Mouse (Mus musculus) brain, embryonic 14.5 days (tissue): ENCODE data around the gene Myom3. TPM values are rescaled to one million over a fixed set of nuclear protein-coding genes. Genes with fewer than 3 reads are reported as not detected.
A peak's percentile ranks its signal among the peaks of the same experiment; 100 is the strongest.

ENCODE experiments used
- DNase-seq: peaks from one replicate; pipeline ENCODE4 v3.0.0-alpha.2; 2011; ENCODE audit warnings: low read depth
- CTCF ChIP-seq: fragments of 200-500 bp; IDR thresholded peaks from 2 replicates; pipeline ENCODE4 v1.5.1; 2012; ENCODE audit warnings: inconsistent platforms, mild to moderate bottlenecking, moderate library complexity, borderline replicate concordance; ENCODE audit not compliant: insufficient read depth, insufficient read length; ENCODE audit errors: extremely low read depth
- POLR2A ChIP-seq: fragments of 200-500 bp; IDR thresholded peaks from 2 replicates; pipeline ENCODE4 v1.6.1; 2012; ENCODE audit warnings: mild to moderate bottlenecking, inconsistent platforms, borderline replicate concordance; ENCODE audit not compliant: poor library complexity, insufficient read depth, insufficient read length, severe bottlenecking; ENCODE audit errors: extremely low read depth
- polyA plus RNA-seq: library from polyadenylated mRNA; depleted of rRNA; stranded (reverse); fragments of >200 nt; gene quantifications from 2 replicates; pipeline ENCODE4 v1.2.3, GENCODE M21; 2012

Gene Myom3
- polyA plus RNA-seq, 1 experiment: 0.15 TPM

GRCm38 (mm10) chr4:135744726-135745448 is 14.6 kb upstream of the Myom3 start:
- TF ChIP-seq POLR2A: no peak
- no peak for TF ChIP-seq CTCF

DNA sequence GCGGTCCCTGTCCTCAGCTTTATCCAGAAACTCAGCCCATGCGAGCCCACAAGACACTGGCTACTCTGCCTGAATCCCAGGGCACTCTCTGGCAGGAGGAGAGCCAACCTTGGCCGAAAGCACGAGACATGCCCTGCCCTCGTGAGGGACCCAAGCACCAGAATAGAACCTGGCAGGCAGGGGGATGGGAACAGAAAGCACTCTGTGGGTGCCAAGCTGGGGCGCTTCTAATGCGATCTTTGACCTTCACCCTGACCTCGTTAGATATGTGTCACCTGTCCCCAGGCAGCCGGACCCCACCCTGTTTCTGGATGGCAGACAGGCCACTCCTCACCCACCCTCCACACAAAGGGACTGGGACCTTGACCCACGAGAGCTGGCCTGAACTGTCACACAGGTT is 13.9 kb upstream of the Myom3 start:
- TF ChIP-seq CTCF (no peak), POLR2A (no peak)
- no peak for DNase-seq

More at GRCm38 (mm10) chr4:135744726-135745448, 14.6 kb upstream of the Myom3 start:
- no peak for DNase-seq

DNA sequence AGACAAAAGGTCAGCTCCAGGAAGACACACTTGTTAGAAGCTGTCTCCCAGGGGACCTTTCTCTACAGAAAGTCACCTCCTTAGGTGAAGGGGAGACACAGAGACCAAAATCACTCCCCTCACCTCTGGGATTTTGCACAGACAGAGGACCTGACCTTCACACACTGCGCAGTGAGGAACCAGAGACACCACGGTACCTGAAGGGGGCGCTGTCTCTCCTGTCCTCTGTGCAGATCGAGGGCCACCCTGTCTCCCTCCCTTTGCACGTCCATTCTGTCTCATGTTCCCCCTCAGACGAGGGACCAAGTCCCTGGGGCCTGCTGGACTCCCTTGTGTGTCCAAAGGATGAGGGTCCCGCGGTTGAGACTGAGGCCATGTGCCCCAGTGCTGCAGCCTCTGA is 8.6 kb upstream of the Myom3 start:
- no peak for DNase-seq

DNA sequence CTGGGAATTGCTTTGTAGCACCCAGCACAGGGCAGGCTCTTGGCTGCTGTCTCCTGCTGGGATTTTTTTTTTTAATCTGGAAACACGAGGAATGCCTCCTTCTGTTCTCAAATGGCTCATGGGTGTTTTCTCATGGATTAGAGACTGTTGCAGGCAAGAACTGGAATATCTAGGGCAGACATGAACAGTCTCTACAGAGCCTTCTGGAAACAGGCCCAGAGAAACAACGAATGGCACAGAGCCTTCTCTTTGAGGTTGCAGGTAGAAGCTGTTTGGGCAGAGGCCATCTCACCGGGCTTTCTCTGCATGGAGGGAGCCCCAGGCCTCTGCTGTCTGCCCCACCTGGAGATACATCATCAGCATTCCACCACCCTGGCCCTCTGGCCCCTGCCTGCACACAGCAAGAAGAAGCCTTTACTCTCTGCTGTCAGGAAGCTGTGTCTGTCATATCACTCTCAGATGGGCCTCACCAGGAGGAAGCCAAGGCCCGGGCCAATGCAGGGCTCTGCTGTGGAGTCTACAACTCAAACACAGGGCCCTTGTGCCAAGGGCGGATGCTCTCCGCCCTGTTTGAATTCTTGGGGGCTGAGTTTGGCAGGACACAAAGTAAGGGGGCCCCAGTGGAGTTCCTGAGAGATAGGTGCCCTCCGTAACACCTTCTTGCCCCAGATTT is 7.3 kb upstream of the Myom3 start:
- DNase-seq: no peak
- TF ChIP-seq POLR2A: no peak
- TF ChIP-seq CTCF: no peak

More for the DNA sequence above, 8.6 kb upstream of the Myom3 start:
- TF ChIP-seq POLR2A: no peak
- no peak for TF ChIP-seq CTCF

DNA sequence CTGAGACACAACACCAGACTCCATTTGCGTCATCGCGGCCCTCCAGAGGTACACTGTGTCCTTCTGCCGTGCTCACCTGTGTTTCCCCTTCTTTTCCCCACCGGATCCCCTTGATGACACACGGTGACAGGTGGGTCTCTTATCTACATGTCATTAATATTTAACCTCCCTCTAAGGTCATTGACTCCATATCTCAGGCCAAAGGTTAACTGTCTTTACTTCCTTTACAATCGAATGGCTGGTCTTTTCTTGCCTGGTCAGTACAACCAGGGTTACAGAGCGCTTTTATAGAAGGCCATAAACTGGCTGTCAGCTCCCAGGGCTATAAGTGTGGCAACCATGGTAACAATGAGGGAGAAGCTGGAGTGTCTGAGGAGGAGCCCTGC is 6.7 kb upstream of the Myom3 start:
- no peak for DNase-seq
- TF ChIP-seq CTCF (no peak), POLR2A (no peak)

- DNase-seq: no peak
- TF ChIP-seq POLR2A: no peak
- TF ChIP-seq CTCF: peak; percentile 30; the same call in 1 of the 2 replicates
Measured at GRCm38 (mm10) chr4:135758331-135758730, 1.2 kb upstream of the Myom3 start.

- TF ChIP-seq CTCF: no peak
- no peak for TF ChIP-seq POLR2A
- no peak for DNase-seq
Measured at GRCm38 (mm10) chr4:135758825-135759224, 690 bp upstream of the Myom3 start.

GRCm38 (mm10) chr4:135761048-135761447 is 1.5 kb downstream of the Myom3 start:
- DNase-seq: no peak
- TF ChIP-seq CTCF: no peak
- no peak for TF ChIP-seq POLR2A

- no peak for DNase-seq
- no peak for TF ChIP-seq POLR2A
- no peak for TF ChIP-seq CTCF
Measured at GRCm38 (mm10) chr4:135761569-135761968, 2.1 kb downstream of the Myom3 start.

DNA sequence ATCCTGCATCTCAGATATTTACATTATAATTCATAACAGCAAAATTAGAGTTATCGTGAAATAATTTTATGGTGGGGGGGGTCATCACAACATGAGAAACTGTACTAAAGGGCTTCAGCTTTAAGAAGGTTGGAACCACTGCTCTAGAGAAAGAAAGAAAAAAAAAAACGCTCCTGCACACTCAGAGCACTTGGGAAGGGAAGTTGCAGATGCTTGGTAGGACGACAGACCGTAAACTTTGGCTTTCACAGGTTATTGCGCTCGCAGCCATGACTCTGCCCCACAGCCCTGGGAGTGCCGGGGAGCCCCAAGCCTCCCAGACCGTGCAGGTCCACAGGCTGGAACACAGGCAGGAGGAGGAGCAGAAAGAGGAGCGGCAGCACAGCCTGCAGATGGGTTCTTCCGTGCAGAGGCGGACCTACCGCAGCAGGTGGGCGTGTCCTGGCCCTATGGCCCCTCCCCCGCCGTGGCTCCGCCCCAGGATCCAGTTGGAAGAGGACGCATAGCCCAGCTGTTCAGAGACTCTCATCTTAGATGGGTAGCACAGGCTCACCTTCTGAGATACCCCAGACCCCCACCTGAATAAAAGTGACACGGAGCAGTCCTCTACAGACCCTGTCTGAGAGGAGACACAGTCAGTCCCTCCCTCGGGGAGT is 2.9 kb downstream of the Myom3 start:
- peak; percentile 75 for DNase-seq
- TF ChIP-seq POLR2A (no peak), CTCF (no peak)

DNA sequence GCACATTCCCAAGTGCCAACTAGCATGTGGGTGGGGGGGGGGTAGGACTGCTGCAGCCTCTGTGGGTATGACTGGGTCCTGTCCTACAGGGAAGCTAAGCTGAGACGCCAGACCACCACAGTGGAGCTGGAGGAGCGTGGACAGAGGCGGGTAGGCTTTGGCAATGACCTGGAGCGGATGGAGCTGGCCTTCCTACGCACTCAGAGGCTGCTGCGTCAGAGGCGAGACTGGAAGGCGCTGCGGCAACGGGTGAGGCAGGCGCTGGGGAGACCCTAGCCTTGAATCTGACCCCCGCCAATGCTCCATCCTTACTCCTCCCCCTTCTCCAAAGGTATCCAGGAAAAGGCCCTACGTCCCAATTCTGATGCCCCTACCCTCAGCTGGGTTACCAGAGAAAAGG is 5.2 kb downstream of the Myom3 start:
- DNase-seq: no peak
- no peak for TF ChIP-seq CTCF
- no peak for TF ChIP-seq POLR2A
